Mouse (Mus musculus) right cerebral cortex, postnatal 4 days (tissue): Measurements from ENCODE around the gene Efl1.
A peak's percentile ranks its signal among the peaks of the same experiment; 100 is the strongest.
"Not testable (repeated sequence)": the region's sequence is repeated elsewhere in the genome, so short reads cannot be mapped to it uniquely, and the experiment has no call there.

Experiments used
- DNase-seq: peaks from one replicate; pipeline ENCODE4 v3.0.0-alpha.2; 2022

The Efl1 gene

DNA sequence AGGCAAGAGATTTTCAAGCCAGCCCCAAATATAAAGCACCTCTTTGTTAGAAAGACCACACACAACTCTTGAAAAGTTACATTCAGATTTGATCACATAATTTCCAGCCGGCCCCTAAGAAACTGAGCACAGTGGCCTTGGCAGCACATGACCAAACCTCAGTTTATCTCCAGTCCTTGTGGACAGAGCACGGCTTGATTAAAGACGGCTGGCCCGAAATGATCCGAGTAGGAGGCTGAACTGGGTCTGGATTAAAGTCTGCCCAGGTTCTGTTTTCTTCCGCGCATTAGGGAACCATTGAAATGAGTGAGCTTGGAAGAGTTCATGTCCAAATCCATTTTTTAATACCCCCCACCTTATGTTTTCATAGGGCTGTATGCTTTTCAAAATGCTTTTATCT lies 72.1 kb downstream of the Efl1 start:
- no peak for DNase-seq

DNA sequence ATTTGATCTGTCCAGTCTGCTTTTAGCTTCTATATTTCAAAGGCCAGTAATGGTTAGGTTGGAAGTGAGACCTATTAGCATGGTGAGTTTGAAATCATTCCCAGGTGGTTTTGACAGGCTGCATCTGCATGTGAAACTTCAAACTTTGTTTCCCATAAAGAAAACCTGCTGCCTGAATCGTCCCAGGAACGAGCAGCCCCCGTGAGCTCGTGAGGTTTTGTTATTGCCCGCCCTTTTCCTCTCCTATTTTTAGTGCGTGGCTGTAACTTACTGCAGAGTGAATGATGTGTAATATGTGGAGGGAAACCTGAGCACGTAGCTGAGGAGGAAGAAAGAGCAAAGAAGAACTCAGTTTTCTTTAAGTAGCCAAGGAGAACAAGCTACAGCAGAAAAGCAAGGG lies 72.5 kb downstream of the Efl1 start:
- DNase-seq: no peak

DNA sequence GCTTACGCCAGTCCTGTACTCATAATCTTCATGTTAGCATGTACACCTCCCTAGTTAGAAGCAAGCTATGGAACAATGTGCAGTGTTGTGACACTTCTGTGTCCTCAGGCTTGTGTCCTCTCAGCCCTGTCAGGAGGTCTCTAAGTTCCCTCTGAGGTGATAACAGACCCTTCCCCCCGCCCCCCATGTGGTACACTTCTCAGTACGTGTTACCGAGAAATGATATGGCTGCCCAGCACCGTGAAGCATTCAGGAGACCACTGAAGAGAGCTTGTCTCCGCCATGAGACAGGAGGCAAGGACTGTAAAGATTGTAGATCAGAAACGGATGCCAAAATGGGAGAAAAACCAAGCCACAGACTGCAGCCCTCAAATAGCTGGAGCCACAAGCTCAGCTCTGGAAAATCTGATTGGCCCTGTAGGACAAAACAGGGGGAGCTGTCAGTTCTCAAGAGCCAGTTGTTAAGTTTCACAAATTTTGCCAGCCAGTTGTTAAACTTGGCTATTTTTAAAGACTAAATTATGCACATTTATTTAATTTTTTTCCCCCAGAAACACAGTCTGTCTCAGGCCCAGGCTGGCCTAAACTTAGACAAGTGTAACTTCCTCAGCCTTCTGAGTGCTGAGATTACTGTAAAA lies 74.2 kb downstream of the Efl1 start:
- DNase-seq: no peak

DNA sequence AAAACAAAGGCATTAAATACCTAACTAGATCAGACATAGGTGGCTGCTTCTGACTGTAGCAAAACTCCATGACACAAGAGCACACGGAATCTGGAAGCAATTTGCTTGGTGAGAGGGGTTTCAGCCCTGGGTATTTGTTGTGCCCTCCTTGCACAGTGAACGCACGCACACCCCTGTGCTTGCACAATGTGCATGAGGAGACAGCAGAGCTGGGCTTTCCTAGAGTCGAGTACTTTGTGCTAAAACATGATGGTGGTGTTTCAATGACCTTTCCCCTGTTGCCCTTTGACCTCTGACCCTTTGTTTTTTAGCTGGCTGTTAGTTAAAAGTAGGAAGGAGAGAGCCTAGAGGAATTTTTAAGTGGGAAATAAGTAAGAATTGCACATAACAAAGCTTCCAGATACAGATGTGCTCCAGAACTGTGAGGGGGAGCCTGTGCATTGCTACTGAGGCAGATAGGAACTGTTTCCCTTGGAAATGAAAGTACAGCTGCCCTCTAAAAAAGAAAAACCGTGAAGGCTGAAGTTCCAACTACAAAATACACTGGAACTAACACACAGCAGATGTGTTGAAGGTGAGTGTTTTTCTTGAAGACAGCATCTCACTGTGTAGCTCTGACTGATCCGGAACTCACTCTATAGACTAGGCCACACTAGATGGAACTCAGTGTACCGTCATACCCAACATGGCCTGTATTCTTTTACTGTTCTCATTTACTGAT lies 74.9 kb downstream of the Efl1 start:
- no peak for DNase-seq

DNA sequence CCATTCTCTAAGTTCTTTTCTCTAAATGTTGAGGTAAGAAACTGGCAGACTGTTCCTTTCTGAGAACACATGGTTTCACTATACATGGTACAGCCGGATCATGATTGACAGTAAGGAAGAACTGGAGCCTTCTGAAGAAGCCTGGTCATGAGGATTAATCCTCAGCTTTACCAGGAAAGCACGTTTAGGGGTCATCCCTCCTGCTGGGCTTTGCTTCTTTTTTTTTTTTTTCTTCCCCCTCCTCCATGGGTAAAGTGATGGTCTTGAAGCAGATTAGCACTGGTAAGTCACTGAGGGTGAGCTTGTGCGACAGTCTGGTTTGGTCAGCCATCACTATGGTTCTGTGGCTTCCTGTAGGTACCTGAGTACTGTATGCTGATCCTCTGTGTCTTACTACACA lies 76.1 kb downstream of the Efl1 start:
- DNase-seq: no peak

DNA sequence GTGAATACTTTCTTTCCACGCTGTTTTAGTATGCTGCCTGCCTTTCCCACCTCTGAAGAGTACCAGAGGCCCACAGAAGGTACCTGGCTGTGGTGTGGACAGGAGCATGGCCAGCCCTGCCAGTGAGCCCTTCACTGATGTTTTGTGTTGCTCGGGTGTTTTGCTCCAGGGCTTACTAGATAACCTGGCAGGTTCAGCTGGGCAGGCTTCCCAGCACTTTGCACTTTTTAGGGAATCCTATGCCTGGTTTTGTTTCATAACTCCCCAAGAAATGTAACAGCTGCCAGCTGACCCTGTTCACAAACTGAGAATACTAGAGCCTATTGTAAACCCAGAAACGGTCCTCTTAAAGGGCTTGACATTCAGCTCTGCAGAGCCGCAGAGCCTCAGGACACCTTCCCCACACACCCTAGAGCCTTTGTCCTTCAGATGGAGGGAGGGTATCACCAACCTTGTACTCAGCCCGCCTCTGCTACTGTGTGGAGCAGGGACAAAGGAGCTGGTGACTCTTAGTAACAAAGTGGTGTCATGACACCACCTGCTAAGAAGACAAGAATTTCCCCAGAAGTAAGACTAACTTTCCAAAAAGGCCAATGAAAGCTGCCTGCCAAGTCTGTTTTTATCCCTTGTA lies 76.7 kb downstream of the Efl1 start:
- DNase-seq: no peak

DNA sequence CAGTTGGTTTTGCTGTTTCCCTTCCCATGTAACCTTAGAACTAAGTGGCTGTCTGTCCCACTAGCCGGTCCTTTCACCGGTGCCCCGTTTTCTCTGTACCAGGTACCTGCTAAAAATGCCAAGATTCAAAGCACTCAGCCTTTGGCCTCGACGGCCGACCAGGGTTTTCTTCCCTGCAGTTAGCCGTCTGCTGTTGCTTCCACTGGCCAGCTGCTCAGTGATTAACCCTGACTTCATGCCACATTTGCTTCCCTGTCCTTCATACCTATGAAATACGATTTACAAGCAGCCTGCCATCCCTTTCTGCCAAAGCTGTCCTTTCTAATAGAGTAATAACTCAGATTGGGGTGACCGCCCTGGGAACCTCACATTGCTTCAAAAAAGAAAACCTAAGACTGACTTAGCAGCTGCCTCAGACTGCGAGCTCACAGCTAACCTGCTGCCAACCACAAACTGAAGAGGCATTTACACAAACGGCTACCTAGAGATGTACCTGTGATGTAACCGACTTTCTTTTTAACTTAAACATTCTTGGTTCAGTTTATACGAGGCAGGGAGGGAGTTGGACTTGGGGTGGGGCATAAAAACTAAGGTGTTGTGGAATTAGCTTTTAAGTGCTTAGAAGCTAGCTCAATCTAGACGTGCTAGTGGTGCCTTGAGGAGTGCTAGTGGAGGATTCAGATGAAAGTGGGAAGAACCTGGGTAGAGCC lies 77.5 kb downstream of the Efl1 start:
- DNase-seq: no peak

DNA sequence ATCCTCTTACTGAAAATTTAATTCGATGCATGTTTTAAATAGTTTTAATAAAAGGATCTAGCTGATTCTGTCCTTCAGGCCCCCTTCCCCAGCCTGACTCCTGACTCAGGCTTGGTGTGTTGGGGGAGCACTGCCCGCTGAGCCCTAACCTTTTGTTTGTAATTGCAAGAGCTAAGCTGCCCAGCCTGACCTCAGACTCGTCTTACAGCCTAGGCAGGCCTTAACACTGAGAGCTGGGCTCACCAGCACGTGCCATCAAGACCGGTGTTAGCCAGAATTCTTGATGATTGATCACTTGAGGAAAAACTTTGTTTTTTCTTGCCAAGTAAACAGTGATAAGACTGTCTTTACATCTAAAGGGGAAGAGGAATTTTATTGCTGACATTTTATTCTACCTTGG lies 78.7 kb downstream of the Efl1 start:
- DNase-seq: no peak

DNA sequence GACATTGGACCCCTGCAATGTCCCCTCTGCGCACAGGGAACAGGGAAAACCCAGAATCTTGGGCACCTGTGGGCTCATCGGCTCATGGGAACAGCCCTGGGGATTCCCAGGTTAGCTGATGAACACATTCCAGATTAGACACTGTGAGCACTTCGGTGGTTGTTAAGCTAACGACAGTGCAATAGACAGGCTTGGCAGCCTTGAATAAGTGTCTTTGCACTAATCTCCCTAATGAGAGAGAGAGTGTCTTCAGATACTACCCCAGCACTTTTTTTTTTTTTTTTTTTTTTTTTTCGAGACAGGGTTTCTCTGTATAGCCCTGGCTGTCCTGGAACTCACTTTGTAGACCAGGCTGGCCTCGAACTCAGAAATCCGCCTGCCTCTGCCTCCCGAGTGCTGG lies 80.6 kb downstream of the Efl1 start:
- DNase-seq: not testable (repeated sequence)

DNA sequence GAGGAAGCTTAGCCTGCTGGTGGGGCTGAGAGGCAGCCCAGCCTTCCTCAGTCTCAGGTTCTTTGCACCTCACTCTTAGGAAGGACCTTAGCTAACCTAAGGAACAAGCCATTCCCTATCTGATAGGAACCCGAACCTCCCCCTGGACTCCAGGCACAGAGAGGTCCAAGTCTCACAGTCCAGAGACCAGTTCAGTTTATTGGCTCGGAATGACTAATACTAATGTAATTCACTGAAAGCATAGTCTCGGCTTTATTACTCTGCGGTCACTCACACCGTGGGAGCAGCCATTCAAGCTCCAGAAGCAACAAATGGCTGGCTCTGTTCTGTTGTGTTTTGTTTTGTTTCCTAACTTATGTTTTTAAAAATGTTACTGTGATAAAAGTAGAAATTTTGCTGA lies 84.7 kb downstream of the Efl1 start:
- no peak for DNase-seq

DNA sequence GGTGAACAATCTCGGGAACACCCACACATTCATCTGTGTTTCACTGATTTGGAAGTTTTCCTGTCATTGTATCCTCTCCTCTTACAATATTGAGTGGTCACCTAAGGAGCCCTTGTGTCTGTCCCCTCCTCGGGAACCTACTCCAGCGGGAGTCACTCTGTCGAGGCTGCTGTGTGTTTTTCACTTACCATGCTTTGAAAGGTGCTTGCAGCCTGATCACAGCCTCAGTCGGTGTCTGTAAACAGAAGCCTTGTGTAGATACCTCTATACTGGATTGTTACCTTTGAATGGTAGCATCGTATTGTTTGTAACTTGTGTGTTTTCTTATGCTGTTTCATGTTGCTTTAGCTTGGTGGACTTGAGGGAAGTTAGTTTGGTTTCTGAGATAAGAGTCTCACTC lies 85.6 kb downstream of the Efl1 start:
- DNase-seq: no peak

DNA sequence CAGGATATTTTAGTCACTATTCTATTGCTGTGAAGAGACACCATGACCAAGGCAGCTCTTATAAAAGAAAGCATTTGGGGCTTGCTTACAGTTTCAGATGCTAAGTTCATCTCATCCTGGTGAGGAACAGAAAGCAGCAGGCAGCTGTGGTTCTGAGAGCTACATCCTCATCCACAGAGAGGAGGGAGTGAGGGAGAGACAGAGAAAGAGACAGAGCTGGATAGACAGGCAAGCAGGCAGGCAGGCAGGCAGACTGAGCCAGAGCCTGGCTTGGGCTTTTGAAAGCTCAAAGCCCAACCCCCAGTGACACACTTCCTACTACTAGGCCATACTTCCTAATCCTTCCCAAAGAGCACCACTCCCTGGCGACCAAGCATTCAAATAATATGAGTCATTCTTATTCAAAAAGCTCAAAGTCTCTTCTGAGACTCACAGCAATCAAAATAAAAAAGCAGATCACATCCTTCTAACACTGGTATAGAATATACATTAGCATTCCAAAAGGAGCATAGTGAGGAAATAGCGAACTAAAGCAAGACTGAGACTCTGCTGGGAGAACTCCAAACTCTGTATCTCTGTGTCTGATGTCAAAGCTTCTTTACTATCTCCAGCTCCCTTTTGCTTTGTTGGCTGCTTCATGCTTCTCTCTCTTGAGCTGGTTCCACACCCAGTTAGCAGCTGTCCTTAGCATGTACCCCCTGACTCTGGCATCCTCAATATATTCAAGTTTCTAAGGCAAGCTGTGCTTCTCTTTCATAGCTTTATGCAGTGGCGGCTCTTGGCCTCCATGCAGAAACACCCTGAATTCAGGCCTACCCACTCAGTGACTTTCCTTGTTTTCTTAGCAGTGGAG lies 86.6 kb downstream of the Efl1 start:
- DNase-seq: no peak

DNA sequence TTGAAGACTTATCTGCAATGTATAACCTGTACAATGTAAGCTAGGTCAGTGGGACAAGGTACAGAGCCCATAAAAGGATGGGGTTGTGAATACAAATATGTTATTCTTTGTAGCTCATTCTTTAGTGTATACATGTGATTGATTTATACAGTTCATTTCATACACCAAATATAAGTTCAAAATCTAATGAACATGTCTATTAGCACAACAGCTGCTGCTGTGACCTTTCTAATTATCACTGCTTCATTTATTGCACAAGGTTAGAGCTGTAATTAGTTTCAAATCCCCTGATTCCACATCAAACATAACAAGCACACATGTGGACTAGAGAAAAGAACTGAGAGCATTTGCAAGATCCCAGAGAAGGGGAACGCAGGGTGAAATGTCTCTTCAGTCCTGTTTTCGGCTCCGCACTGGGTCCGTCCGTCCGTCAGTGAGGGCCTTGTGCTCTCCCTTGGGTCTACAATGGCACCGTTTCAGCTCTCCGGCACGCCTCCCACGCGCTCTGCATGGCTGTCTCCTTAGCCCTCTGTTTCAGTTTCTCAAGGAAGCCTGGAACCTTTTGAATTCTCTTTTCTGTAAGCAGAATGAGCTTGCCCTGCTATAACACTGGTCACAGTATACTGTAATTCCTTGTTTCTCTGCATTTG lies 94.8 kb downstream of the Efl1 start:
- DNase-seq: peak; percentile 22

DNA sequence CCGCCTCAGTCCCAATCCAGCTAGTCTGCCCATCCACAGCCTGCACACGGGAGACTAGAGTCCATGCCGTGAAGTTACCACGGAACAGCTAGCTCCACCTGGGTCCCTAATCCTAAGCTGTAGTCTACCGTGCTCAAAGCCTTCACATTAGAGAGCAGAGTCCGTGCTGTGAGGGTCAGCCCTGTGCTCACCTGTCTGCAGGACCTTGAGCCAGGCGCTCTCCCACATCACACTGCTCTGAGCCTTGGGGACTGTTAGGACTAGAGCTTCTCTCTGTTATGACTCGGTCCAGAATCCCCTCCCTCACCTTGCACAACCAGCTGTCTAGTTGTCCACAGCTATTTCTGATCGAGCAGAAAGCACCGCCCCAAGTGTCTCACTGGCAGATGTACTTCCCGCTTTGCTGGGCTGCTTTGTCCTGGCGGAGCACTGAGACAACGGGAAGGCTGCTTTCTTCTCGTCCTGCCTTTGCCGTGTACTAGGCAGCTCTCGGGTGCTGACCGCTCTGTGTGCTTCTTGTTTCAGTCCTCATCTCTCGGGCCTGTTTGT lies 95.8 kb downstream of the Efl1 start:
- no peak for DNase-seq

DNA sequence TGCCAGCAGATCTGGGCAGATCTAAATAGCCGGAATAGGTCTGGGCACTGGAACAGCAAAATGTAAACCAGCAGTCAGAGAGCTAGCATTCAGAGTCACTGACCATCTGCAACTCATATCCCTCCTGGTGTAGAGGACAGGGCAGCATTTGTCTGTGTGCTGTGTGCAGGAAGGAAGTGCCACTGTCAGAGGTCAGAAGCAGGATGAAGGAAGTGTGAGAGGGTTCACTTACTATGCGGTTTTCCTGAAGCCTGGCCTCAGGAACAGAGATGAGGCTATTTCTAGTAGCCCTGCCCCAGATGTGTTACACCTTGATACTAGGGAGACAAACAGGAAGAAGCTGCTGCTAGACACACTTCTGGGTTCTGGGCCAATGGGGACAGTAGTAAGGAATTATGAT lies 100.4 kb downstream of the Efl1 start:
- DNase-seq: no peak

DNA sequence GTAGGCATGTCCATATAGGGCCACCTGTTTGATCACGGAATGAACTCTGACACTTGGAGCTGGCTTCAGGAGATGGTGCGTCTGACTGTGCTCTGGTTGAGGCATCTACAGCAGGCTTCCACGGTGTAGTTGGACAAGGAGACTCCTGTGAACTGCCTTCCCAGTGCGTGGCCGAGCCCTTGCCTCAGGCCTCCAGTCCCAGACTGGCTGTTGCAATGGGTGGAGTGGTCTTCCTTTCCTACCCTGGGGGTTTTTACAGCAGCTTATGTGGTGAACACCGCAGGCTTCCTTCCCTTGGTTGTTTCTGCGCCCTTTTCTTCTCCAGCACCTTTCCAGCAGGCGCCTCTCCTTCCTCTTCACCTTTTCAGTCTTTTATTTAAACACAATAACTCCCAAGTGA lies 100.8 kb downstream of the Efl1 start:
- DNase-seq: no peak

DNA sequence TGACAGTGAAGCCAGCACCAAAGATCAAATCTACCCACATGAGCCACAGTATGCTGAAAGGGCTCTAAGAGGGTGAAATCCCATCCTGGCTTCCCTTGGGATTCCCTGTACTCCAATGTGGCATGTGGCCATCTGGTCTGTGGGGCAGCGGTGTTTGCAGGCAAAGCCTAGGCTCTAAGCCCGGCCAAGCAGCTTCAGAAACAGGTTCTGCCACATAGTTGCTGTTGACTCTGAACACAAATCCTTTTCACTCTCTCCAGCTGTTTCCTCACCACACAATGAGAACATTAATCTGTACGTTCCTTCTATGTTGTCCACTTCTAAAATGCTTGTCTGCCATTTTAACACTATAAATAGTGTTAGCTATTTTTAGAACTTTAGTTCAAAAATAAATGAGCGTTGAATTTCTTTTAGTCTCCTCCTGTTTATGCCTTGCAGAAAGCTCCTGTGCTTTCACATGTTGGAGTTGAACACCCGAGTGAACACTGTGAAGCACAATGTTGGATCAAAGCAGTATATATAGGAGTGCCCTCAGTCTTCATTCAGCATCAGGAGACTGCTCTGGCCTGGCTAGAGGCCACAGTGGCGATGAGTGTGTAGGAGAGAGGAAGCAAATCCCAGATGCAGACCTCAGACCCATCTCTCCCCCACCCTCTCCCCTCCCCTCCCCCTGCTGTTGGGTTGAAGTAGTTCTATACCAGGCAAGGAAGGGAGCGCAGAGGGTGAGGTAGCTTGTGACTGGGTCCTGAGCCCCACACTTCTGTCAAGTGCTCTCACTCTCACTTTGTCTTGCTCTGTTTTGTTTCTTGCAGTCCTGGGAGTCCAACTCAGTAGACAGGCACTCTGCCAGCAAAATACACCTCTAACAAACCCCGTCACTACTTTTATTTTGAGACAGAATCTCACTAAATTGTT lies 104.0 kb downstream of the Efl1 start:
- DNase-seq: no peak

DNA sequence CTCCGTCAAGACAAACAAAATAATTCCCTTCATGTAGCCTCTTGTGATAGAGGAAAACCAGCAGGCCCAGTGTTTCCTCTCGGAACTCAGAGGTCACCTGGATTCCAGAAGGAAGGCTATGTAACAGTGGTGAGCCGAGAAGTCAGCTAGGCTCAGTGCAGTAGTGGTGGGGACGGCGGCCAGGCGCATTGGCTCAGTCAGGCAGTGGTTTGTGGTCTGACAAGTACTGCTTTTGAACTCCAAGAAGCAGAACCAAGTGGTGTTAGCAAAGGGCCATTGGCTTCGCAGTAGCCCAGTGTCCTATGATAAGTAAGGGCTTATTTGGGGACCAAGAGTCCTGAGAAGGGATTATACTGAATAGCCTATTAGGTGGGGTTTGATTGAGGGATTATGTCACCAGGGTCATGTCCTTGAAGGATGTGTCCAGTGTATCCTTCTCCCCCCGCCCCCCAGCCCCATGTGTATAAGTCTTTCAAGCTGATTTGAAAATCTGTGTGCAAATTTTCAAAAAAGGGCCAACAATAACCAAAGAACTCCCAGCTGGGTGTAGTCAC lies 107.3 kb downstream of the Efl1 start:
- no peak for DNase-seq

DNA sequence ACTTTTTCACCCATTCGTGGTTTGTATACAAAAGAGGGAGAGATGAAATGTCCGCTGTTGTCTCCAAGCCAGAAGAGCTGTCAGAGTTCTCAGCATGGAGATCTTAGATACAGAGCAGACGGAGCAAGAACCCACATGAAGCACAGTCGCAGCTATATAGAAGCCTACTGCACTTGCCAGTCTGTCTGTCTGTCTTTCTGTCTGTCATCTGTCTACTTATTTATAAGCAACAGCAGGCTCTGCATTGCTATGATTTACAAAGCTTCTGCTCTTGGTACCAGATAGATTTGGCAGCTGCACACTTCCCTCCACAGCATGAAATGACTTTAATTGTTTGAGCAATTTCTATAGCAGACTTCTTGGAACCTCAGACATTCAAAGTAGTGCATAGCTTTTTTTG lies 110.1 kb downstream of the Efl1 start:
- no peak for DNase-seq

DNA sequence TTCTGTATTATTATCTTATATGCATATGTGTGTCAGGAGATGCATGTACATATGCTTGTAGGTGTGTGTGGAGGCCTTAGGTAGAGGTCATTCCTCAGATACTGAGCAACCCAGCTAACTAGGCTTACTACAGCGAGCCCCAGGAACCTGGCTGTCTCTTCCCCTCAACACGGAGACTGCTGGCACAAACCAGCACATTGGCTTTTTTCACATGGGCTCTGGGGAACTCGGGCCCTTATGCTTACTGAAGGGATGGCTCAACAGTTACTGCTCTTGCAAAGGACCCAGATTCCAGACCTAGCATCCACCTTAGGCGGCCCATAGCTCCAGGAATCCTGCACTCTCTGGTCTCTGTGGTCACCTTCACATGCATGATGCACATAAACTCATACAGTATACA lies 110.7 kb downstream of the Efl1 start:
- DNase-seq: no peak

DNA sequence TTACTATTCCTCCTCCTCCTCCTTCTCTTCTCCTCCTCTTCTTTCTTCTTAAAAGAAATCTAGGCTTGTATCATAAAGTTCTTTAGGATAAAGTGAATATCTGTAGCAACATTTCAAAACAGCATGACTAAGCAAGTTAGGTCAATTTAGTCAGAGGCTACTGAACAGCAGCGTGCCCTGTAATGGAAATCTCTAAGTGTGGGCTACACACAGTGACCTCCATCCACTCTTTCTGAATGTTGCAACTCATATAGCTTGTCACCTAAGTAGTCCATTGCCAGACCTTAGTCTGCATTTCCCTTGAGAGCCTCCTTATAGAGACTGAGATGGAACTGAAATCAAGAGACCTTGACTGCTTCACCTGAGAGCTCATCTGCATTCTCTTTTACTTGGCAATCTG lies 116.5 kb downstream of the Efl1 start:
- no peak for DNase-seq
